Mouse (Mus musculus): ENCODE results near the gene Rhbdd2. TPM values are rescaled to one million over a fixed set of nuclear protein-coding genes. Genes with fewer than 3 reads are reported as not detected.
"Not testable (repeated sequence)": the region's sequence is repeated elsewhere in the genome, so short reads cannot be mapped to it uniquely, and the experiment has no call there.

The Rhbdd2 gene
- total and polyA plus RNA-seq, 3 experiments: 3.7 to 21.3 (median 6.4) TPM

DNA sequence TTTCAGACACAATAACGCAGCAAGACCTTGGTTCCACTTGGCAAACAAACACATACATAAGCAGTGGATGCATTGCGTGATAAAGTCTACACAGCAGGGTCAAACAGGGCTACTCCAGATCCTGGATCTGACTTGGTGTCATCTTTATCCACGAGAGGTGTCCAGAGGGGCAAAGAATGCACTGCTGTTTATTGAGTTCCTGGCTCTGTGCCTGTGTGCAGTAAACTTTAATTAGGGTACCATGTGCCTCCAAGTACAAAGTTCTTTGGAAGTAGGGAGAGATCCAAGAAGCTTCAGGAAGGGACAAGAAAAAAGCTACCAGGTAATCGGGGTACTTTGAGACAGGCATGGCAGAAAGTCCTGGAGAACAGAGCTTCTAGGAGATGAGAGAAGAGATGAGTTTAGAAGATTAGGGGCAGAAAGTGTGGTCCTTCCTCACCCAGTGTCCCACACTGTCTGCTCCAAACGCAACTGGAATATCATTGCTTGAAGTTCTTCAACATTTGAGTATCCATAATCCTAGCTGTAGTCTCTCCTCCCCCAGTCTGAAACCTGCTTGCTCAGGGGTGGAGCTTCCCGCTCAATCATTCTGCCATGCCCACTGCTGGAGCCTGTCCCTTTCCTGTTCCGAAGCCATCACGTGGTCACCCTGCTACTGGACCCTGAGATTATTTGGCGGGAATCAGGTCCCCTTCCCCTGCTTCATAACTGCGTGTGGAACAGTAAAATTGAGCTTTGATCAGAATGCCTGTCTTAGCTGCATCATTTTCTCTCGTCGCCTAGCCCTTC, 42.2 kb upstream of the Rhbdd2 start:
- TF ChIP-seq POLR2A (IDR thresholded peaks at IDR 0.05; ENCODE audit: low read depth, low read length) (no peak), CHD2 (IDR thresholded peaks at IDR 0.05; ENCODE audit: low read length) (no peak), GABPA (IDR thresholded peaks at IDR 0.05; ENCODE audit: insufficient replicate concordance, low read depth, low read length) (no peak), RAD21 (IDR thresholded peaks at IDR 0.05; ENCODE audit: low read depth, low read length) (no peak), JUN (IDR thresholded peaks at IDR 0.05; ENCODE audit: insufficient read depth, low read depth, low read length) (no peak)
- Histone ChIP-seq H3K4me1 (ENCODE audit: control insufficient read depth in 1 of 2, insufficient read depth in 2 of 2) (no peaks in the 10 kb centered on the region), H3K9ac (ENCODE audit: insufficient read depth, low read depth) (no peak overlapping the region), H3K36me3 (replicated peaks in 1 of 2; ENCODE audit: control insufficient read depth in 1 of 2, insufficient read depth in 1 of 2, low read length in 1 of 2) (no peaks in the 10 kb centered on the region), H3K27me3 (replicated peaks) (no peaks in the 10 kb centered on the region), H3K27ac (ENCODE audit: insufficient read depth, low read depth) (no peak overlapping the region), H3K4me3 (replicated peaks in 1 of 3; ENCODE audit: low read depth in 2 of 3, low read length in 2 of 3, poor library complexity in 1 of 3) (no peak overlapping the region), H3K79me2 (replicated peaks; ENCODE audit: control insufficient read depth, extremely low read depth, insufficient read depth, poor library complexity, severe bottlenecking) (no peaks in the 10 kb centered on the region), H3K4me2 (ENCODE audit: insufficient read depth, low read depth, poor library complexity, severe bottlenecking) (no peak overlapping the region), H3K9me3 (replicated peaks; ENCODE audit: low read length) (peaks cover 16% of the 10 kb centered on the region)
- dilution Hi-C loops (cut with MboI; ENCODE audit: extremely low pct_ligation_motif_present, extremely low pct_unique_long_range_greater_than_20kb, low sequenced_read_pairs) (no loop called here), in situ Hi-C loops (cut with MboI; ENCODE audit: low pct_ligation_motif_present, low pct_unique_long_range_greater_than_20kb, low sequenced_read_pairs) (no loop called here)
- no peak for DNase-seq (ENCODE audit: extremely low read depth)

- H3K36me3 ChIP-seq (replicated peaks in 1 of 2; ENCODE audit: control insufficient read depth in 1 of 2, insufficient read depth in 1 of 2, low read length in 1 of 2); H3K9ac ChIP-seq (ENCODE audit: insufficient read depth, low read depth); in situ Hi-C loops (cut with MboI; ENCODE audit: low pct_ligation_motif_present, low pct_unique_long_range_greater_than_20kb, low sequenced_read_pairs); H3K4me2 ChIP-seq (ENCODE audit: insufficient read depth, low read depth, poor library complexity, severe bottlenecking); H3K4me1 ChIP-seq (ENCODE audit: control insufficient read depth in 1 of 2, insufficient read depth in 2 of 2); H3K27ac ChIP-seq (ENCODE audit: insufficient read depth, low read depth); H3K79me2 ChIP-seq (replicated peaks; ENCODE audit: control insufficient read depth, extremely low read depth, insufficient read depth, poor library complexity, severe bottlenecking); dilution Hi-C loops (cut with MboI; ENCODE audit: extremely low pct_ligation_motif_present, extremely low pct_unique_long_range_greater_than_20kb, low sequenced_read_pairs); H3K27me3 ChIP-seq (replicated peaks); H3K4me3 ChIP-seq (replicated peaks in 1 of 3; ENCODE audit: low read depth in 2 of 3, low read length in 2 of 3, poor library complexity in 1 of 3); DNase-seq (ENCODE audit: extremely low read depth): not testable (repeated sequence)
- peaks cover 11% of the 10 kb centered on the region for H3K9me3 ChIP-seq (replicated peaks; ENCODE audit: low read length)
These were observed 27.8 kb upstream of the Rhbdd2 start for GRCm38 (mm10) chr5:135604643-135605042.

GRCm38 (mm10) chr5:135606717-135607116, 25.7 kb upstream of the Rhbdd2 start:
- H3K79me2 ChIP-seq (replicated peaks; ENCODE audit: control insufficient read depth, extremely low read depth, insufficient read depth, poor library complexity, severe bottlenecking); H3K4me1 ChIP-seq (ENCODE audit: control insufficient read depth in 1 of 2, insufficient read depth in 2 of 2); dilution Hi-C loops (cut with MboI; ENCODE audit: extremely low pct_ligation_motif_present, extremely low pct_unique_long_range_greater_than_20kb, low sequenced_read_pairs); H3K4me3 ChIP-seq (replicated peaks in 1 of 3; ENCODE audit: low read depth in 2 of 3, low read length in 2 of 3, poor library complexity in 1 of 3); DNase-seq (ENCODE audit: extremely low read depth); H3K9ac ChIP-seq (ENCODE audit: insufficient read depth, low read depth); H3K36me3 ChIP-seq (replicated peaks in 1 of 2; ENCODE audit: control insufficient read depth in 1 of 2, insufficient read depth in 1 of 2, low read length in 1 of 2); H3K4me2 ChIP-seq (ENCODE audit: insufficient read depth, low read depth, poor library complexity, severe bottlenecking); H3K27me3 ChIP-seq (replicated peaks); H3K27ac ChIP-seq (ENCODE audit: insufficient read depth, low read depth); in situ Hi-C loops (cut with MboI; ENCODE audit: low pct_ligation_motif_present, low pct_unique_long_range_greater_than_20kb, low sequenced_read_pairs): not testable (repeated sequence)
- peaks cover 11% of the 10 kb centered on the region for H3K9me3 ChIP-seq (replicated peaks; ENCODE audit: low read length)

- peaks cover 14% of the 10 kb centered on the region for H3K9me3 ChIP-seq (replicated peaks; ENCODE audit: low read length)
- TF ChIP-seq JUND (conservative IDR thresholded peaks at IDR 0.05; ENCODE audit: low read depth, low read length) (no peak), SIN3A (IDR thresholded peaks at IDR 0.05; ENCODE audit: low read length) (no peak), SMC3 (IDR thresholded peaks at IDR 0.05; ENCODE audit: low read depth, low read length) (no peak), RAD21 (IDR thresholded peaks at IDR 0.05; ENCODE audit: low read depth, low read length) (no peak), NELFE (IDR thresholded peaks at IDR 0.05; ENCODE audit: low read depth, low read length) (no peak), MYC (IDR thresholded peaks at IDR 0.05; ENCODE audit: low read depth, low read length) (no peak), MXI1 (IDR thresholded peaks at IDR 0.05; ENCODE audit: low read depth, low read length) (no peak), JUN (IDR thresholded peaks at IDR 0.05; ENCODE audit: insufficient read depth, low read depth, low read length) (no peak), UBTF (IDR thresholded peaks at IDR 0.05; ENCODE audit: low read depth, low read length) (no peak), MAFK (IDR thresholded peaks at IDR 0.05; ENCODE audit: insufficient replicate concordance, low read length) (no peak), TBP (conservative IDR thresholded peaks at IDR 0.05; ENCODE audit: low read depth, low read length) (no peak), PAX5 (IDR thresholded peaks at IDR 0.05; ENCODE audit: low read length) (no peak), CTCF (conservative IDR thresholded peaks at IDR 0.05 in 1 of 2, IDR thresholded peaks at IDR 0.05 in 1 of 2; ENCODE audit: low read depth in 2 of 2, low read length in 2 of 2) (no peak), ZNF384 (IDR thresholded peaks at IDR 0.05; ENCODE audit: low read depth, low read length) (no peak), MEF2A (IDR thresholded peaks at IDR 0.05; ENCODE audit: borderline replicate concordance, low read depth, low read length) (no peak), EP300 (IDR thresholded peaks at IDR 0.05; ENCODE audit: low read length) (no peak)
- dilution Hi-C loops (cut with MboI; ENCODE audit: extremely low pct_ligation_motif_present, extremely low pct_unique_long_range_greater_than_20kb, low sequenced_read_pairs): no loop called here
- H3K4me1 ChIP-seq (ENCODE audit: control insufficient read depth in 1 of 2, insufficient read depth in 2 of 2): no peaks in the 10 kb centered on the region; a peak in 1 of 4 replicates
- H3K36me3 ChIP-seq (replicated peaks in 1 of 2; ENCODE audit: control insufficient read depth in 1 of 2, insufficient read depth in 1 of 2, low read length in 1 of 2): no peaks in the 10 kb centered on the region
- H3K9ac ChIP-seq (ENCODE audit: insufficient read depth, low read depth): no peak overlapping the region
- in situ Hi-C loops (cut with MboI; ENCODE audit: low pct_ligation_motif_present, low pct_unique_long_range_greater_than_20kb, low sequenced_read_pairs): no loop called here
- H3K4me2 ChIP-seq (ENCODE audit: insufficient read depth, low read depth, poor library complexity, severe bottlenecking): no peak overlapping the region
- no peaks in the 10 kb centered on the region for H3K27me3 ChIP-seq (replicated peaks)
- no peak overlapping the region for H3K4me3 ChIP-seq (replicated peaks in 1 of 3; ENCODE audit: low read depth in 2 of 3, low read length in 2 of 3, poor library complexity in 1 of 3)
- no peak overlapping the region for H3K27ac ChIP-seq (ENCODE audit: insufficient read depth, low read depth)
- no peak for DNase-seq (ENCODE audit: extremely low read depth)
- H3K79me2 ChIP-seq (replicated peaks; ENCODE audit: control insufficient read depth, extremely low read depth, insufficient read depth, poor library complexity, severe bottlenecking): no peaks in the 10 kb centered on the region
These were observed 24.8 kb upstream of the Rhbdd2 start for GRCm38 (mm10) chr5:135607581-135607980.
